Mouse (Mus musculus): ENCODE data around the gene Vpreb2. TPM values are rescaled to one million over a fixed set of nuclear protein-coding genes. Genes with fewer than 3 reads are reported as not detected.

Gene Vpreb2
- total RNA-seq (2014; fragmentation: Nextera tagmentation) (not detected in 2 replicates), total RNA-seq (2017) (not detected in 2 replicates), polyA plus RNA-seq (2012) (not detected in 2 replicates)

DNA sequence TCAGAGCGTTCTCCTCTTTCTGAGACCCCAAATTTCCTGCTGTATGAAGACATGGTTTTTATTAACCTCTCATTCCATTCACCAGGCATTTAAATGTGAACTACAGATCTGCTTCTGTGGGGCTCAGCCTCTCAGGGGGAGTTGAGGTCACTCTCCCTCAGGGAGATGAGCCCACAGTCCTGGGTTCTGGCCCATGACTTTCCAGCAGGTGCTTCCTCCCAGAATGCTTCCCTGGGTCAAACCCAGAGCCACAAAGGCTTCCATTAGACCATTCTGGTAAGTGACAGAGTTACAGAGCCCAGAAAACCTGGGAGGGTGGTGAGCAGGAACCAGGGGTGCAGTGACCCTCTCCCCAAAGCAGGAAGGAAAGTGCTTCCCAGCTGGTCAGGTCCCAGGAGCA is at the start of gene Vpreb2:
TSS of gene Vpreb2 (plus strand) at position 301 of the 400 bp plus-strand sequence.
- ATAC-seq (ENCODE audit: extremely low read depth, insufficient number of reproducible peaks, low FRiP score, poor library complexity, severe bottlenecking) = no peak
- TF ChIP-seq POLR2AphosphoS5 (IDR thresholded peaks at IDR 0.05; ENCODE audit: insufficient replicate concordance, low read depth, low read length) (no peak), GATA1 (IDR thresholded peaks at IDR 0.05; ENCODE audit: borderline replicate concordance, low read length) (no peak), CTCF (IDR thresholded peaks at IDR 0.05; ENCODE audit: low read depth, low read length) (no peak), TAL1 (conservative IDR thresholded peaks at IDR 0.05; ENCODE audit: low read depth, low read length) (no peak), GATA2 (IDR thresholded peaks at IDR 0.05; ENCODE audit: borderline replicate concordance, low read depth, low read length) (no peak)

GRCm38 (mm10) chr16:17931906-17932460 is 48.2 kb upstream of the Vpreb2 start:
- DNase-seq (ENCODE audit: low spot score) = no peak
- H3K36me3 ChIP-seq (replicated peaks) = peaks cover 4% of the 10 kb centered on the region
- no peak overlapping the region for H3K4me3 ChIP-seq (ENCODE audit: low read depth, low read length)
- no peak for ATAC-seq (ENCODE audit: extremely low read depth, insufficient number of reproducible peaks, low FRiP score, poor library complexity, severe bottlenecking)
- TF ChIP-seq POLR2AphosphoS5 (IDR thresholded peaks at IDR 0.05; ENCODE audit: insufficient replicate concordance, low read depth, low read length) (no peak), CTCF (IDR thresholded peaks at IDR 0.05; ENCODE audit: low read depth, low read length) (no peak), GATA1 (IDR thresholded peaks at IDR 0.05; ENCODE audit: borderline replicate concordance, low read length) (no peak), GATA2 (IDR thresholded peaks at IDR 0.05; ENCODE audit: borderline replicate concordance, low read depth, low read length) (no peak)
- H3K9me3 ChIP-seq (replicated peaks) = no peaks in the 10 kb centered on the region
- H3K4me1 ChIP-seq (ENCODE audit: insufficient read depth, low read depth, low read length) = peaks cover 27% of the 10 kb centered on the region
- H3K27me3 ChIP-seq (ENCODE audit: insufficient read depth, low read length) = peaks cover 47% of the 10 kb centered on the region

More for the DNA sequence above, at the start of gene Vpreb2:
- Histone ChIP-seq H3K36me3 (replicated peaks) (no peaks in the 10 kb centered on the region), H3K4me3 (ENCODE audit: low read depth, low read length) (no peak within 1 kb of the TSS), H3K27me3 (ENCODE audit: insufficient read depth, low read length) (peaks cover 22% of the 10 kb centered on the region), H3K9me3 (replicated peaks) (no peaks in the 10 kb centered on the region), H3K4me1 (ENCODE audit: insufficient read depth, low read depth, low read length) (peaks cover 2% of the 10 kb centered on the region; the same call in 1 of the 2 replicates)
- no peak for DNase-seq (ENCODE audit: low spot score)

DNA sequence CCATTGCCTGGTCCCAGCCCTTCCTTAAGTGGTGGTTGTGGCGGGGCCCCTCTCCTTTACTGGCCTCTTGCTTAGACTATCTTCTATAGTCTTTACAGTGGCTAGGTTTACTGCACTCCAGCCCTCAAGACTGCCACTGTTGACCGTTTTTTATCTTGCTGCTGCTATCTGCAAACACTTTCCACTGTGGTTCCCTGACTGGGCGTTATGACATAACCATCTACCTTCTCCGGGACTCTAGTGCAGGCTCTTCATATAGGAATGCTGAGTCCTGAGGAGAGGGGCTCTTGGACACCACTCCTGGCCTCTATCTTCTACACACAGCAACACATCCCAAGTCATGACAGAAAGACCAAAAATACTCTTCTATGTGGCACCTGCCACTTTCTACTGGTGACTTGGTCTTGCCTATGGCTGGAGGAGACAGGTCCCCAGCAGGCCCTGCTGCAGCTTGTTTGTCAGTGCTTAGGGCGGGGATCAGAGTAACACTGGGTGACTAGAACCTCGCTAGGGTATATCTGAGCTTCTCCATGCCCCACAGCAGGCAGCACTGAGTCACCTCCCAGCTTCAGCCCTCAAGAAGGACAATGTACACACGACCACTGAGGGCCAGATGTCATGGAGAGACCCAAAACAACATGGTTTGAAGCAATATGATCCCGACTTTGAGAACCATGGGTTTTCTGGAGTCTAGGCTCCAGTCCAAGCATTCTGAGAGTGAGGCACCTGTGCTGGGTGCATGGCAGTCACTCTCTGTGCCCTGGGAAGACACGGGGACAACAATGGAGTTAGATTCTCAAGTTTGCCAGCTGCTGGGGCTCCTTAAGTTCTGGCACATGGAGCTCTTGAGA is 46.4 kb upstream of the Vpreb2 start:
- Histone ChIP-seq H3K27me3 (ENCODE audit: insufficient read depth, low read length) (peaks cover 62% of the 10 kb centered on the region), H3K9me3 (replicated peaks) (no peaks in the 10 kb centered on the region), H3K4me3 (ENCODE audit: low read depth, low read length) (no peak overlapping the region), H3K4me1 (ENCODE audit: insufficient read depth, low read depth, low read length) (peaks cover 29% of the 10 kb centered on the region), H3K36me3 (replicated peaks) (no peaks in the 10 kb centered on the region)
- no peak for TF ChIP-seq POLR2AphosphoS5 (IDR thresholded peaks at IDR 0.05; ENCODE audit: insufficient replicate concordance, low read depth, low read length)
- no peak for TF ChIP-seq GATA1 (IDR thresholded peaks at IDR 0.05; ENCODE audit: borderline replicate concordance, low read length)
- TF ChIP-seq CTCF (IDR thresholded peaks at IDR 0.05; ENCODE audit: low read depth, low read length) = no peak
- no peak for TF ChIP-seq TAL1 (conservative IDR thresholded peaks at IDR 0.05; ENCODE audit: low read depth, low read length)
- no peak for TF ChIP-seq GATA2 (IDR thresholded peaks at IDR 0.05; ENCODE audit: borderline replicate concordance, low read depth, low read length)
- ATAC-seq (ENCODE audit: extremely low read depth, insufficient number of reproducible peaks, low FRiP score, poor library complexity, severe bottlenecking) = no peak
- DNase-seq (ENCODE audit: low spot score) = no peak

- no peak for TF ChIP-seq GATA1 (IDR thresholded peaks at IDR 0.05; ENCODE audit: borderline replicate concordance, low read length)
- no peak for TF ChIP-seq CTCF (IDR thresholded peaks at IDR 0.05; ENCODE audit: low read depth, low read length)
- TF ChIP-seq POLR2AphosphoS5 (IDR thresholded peaks at IDR 0.05; ENCODE audit: insufficient replicate concordance, low read depth, low read length) = no peak
- TF ChIP-seq GATA2 (IDR thresholded peaks at IDR 0.05; ENCODE audit: borderline replicate concordance, low read depth, low read length) = no peak
- no peak for TF ChIP-seq TAL1 (conservative IDR thresholded peaks at IDR 0.05; ENCODE audit: low read depth, low read length)
- H3K4me3 ChIP-seq (ENCODE audit: low read depth, low read length) = no peak overlapping the region
- H3K4me1 ChIP-seq (ENCODE audit: insufficient read depth, low read depth, low read length) = peaks cover 28% of the 10 kb centered on the region
- H3K27me3 ChIP-seq (ENCODE audit: insufficient read depth, low read length) = peaks cover 63% of the 10 kb centered on the region
- ATAC-seq (ENCODE audit: extremely low read depth, insufficient number of reproducible peaks, low FRiP score, poor library complexity, severe bottlenecking) = no peak; the same call in 1 of the 2 replicates
- DNase-seq (ENCODE audit: low spot score) = no peak
- no peaks in the 10 kb centered on the region for H3K36me3 ChIP-seq (replicated peaks)
- H3K9me3 ChIP-seq (replicated peaks) = no peaks in the 10 kb centered on the region
Observed at GRCm38 (mm10) chr16:17934445-17934910, 45.8 kb upstream of the Vpreb2 start.

- Histone ChIP-seq H3K4me1 (ENCODE audit: insufficient read depth, low read depth, low read length) (peaks cover 24% of the 10 kb centered on the region), H3K9me3 (replicated peaks) (no peaks in the 10 kb centered on the region), H3K36me3 (replicated peaks) (no peaks in the 10 kb centered on the region), H3K4me3 (ENCODE audit: low read depth, low read length) (no peak overlapping the region), H3K27me3 (ENCODE audit: insufficient read depth, low read length) (peaks cover 58% of the 10 kb centered on the region)
- ATAC-seq (ENCODE audit: extremely low read depth, insufficient number of reproducible peaks, low FRiP score, poor library complexity, severe bottlenecking) (no peak), DNase-seq (ENCODE audit: low spot score) (no peak)
- no peak for TF ChIP-seq GATA1 (IDR thresholded peaks at IDR 0.05; ENCODE audit: borderline replicate concordance, low read length)
- TF ChIP-seq CTCF (IDR thresholded peaks at IDR 0.05; ENCODE audit: low read depth, low read length) = no peak
- TF ChIP-seq POLR2AphosphoS5 (IDR thresholded peaks at IDR 0.05; ENCODE audit: insufficient replicate concordance, low read depth, low read length) = no peak
- TF ChIP-seq TAL1 (conservative IDR thresholded peaks at IDR 0.05; ENCODE audit: low read depth, low read length) = no peak
Observed at GRCm38 (mm10) chr16:17936776-17937175, 43.5 kb upstream of the Vpreb2 start.

GRCm38 (mm10) chr16:17938187-17938586 is 42.0 kb upstream of the Vpreb2 start:
- ATAC-seq (ENCODE audit: extremely low read depth, insufficient number of reproducible peaks, low FRiP score, poor library complexity, severe bottlenecking) (no peak), DNase-seq (ENCODE audit: low spot score) (no peak)
- TF ChIP-seq GATA1 (IDR thresholded peaks at IDR 0.05; ENCODE audit: borderline replicate concordance, low read length) (no peak), CTCF (IDR thresholded peaks at IDR 0.05; ENCODE audit: low read depth, low read length) (no peak), POLR2AphosphoS5 (IDR thresholded peaks at IDR 0.05; ENCODE audit: insufficient replicate concordance, low read depth, low read length) (no peak), GATA2 (IDR thresholded peaks at IDR 0.05; ENCODE audit: borderline replicate concordance, low read depth, low read length) (no peak), TAL1 (conservative IDR thresholded peaks at IDR 0.05; ENCODE audit: low read depth, low read length) (no peak)
- H3K36me3 ChIP-seq (replicated peaks) = no peaks in the 10 kb centered on the region
- peaks cover 52% of the 10 kb centered on the region for H3K27me3 ChIP-seq (ENCODE audit: insufficient read depth, low read length)
- peaks cover 24% of the 10 kb centered on the region for H3K4me1 ChIP-seq (ENCODE audit: insufficient read depth, low read depth, low read length)
- H3K9me3 ChIP-seq (replicated peaks) = no peaks in the 10 kb centered on the region
- H3K4me3 ChIP-seq (ENCODE audit: low read depth, low read length) = no peak overlapping the region

Data from G1E (cell line).